Mouse (Mus musculus) retina, postnatal 1 day (tissue): ENCODE data around the gene Slamf9.

Experiments used
- DNase-seq: peaks from one replicate; pipeline ENCODE4 v3.0.0-alpha.2; 2012

Gene Slamf9

GRCm38 (mm10) chr1:172514551-172515268 is 39.6 kb downstream of the Slamf9 start:
- DNase-seq: no peak

- DNase-seq: no peak
Observed at GRCm38 (mm10) chr1:172515396-172515795, 40.2 kb downstream of the Slamf9 start.

GRCm38 (mm10) chr1:172518013-172518412 is 42.9 kb downstream of the Slamf9 start:
- no peak for DNase-seq

- DNase-seq: no peak
Observed at GRCm38 (mm10) chr1:172519644-172520043, 44.5 kb downstream of the Slamf9 start.

GRCm38 (mm10) chr1:172520576-172521440 is 45.6 kb downstream of the Slamf9 start, which contains the start of gene Cfap45:
TSS of gene Cfap45 (plus strand) at chr1:172520801.
- peak; percentile 94 for DNase-seq

GRCm38 (mm10) chr1:172522524-172522923 is 47.4 kb downstream of the Slamf9 start:
- no peak for DNase-seq

GRCm38 (mm10) chr1:172523699-172524101 is 48.5 kb downstream of the Slamf9 start:
- no peak for DNase-seq

- DNase-seq: no peak
Observed at GRCm38 (mm10) chr1:172525027-172525764, 50.0 kb downstream of the Slamf9 start.

- DNase-seq: no peak
Observed at GRCm38 (mm10) chr1:172525971-172526370, 50.8 kb downstream of the Slamf9 start.

- no peak for DNase-seq
Observed at GRCm38 (mm10) chr1:172526380-172527081, 51.4 kb downstream of the Slamf9 start.

- DNase-seq: no peak
Observed at GRCm38 (mm10) chr1:172527431-172527830, 52.3 kb downstream of the Slamf9 start.
